Mouse (Mus musculus): ENCODE results near the gene Afg1l. TPM values are rescaled to one million over a fixed set of nuclear protein-coding genes. Genes with fewer than 3 reads are reported as not detected.

Gene Afg1l
- total and polyA plus RNA-seq, 3 experiments, result 3.7 to 9.2 (median 8.4) TPM

- H3K36me3 ChIP-seq (replicated peaks), result no peaks in the 10 kb centered on the region
- no peak for DNase-seq (ENCODE audit: low spot score)
- H3K4me3 ChIP-seq (ENCODE audit: low read depth, low read length), result no peak overlapping the region
- ATAC-seq (ENCODE audit: extremely low read depth, insufficient number of reproducible peaks, low FRiP score, poor library complexity, severe bottlenecking), result no peak
- TF ChIP-seq GATA1 (IDR thresholded peaks at IDR 0.05; ENCODE audit: borderline replicate concordance, low read length) (no peak), POLR2AphosphoS5 (IDR thresholded peaks at IDR 0.05; ENCODE audit: insufficient replicate concordance, low read depth, low read length) (no peak), GATA2 (IDR thresholded peaks at IDR 0.05; ENCODE audit: borderline replicate concordance, low read depth, low read length) (no peak), CTCF (IDR thresholded peaks at IDR 0.05; ENCODE audit: low read depth, low read length) (no peak), TAL1 (conservative IDR thresholded peaks at IDR 0.05; ENCODE audit: low read depth, low read length) (no peak)
- H3K4me1 ChIP-seq (ENCODE audit: insufficient read depth, low read depth, low read length), result peaks cover 29% of the 10 kb centered on the region
- H3K27me3 ChIP-seq (ENCODE audit: insufficient read depth, low read length), result peaks cover 3% of the 10 kb centered on the region; the same call in 1 of the 2 replicates
- no peaks in the 10 kb centered on the region for H3K9me3 ChIP-seq (replicated peaks)
Measured at GRCm38 (mm10) chr10:42488606-42489296, 10.4 kb upstream of the Afg1l start.

GRCm38 (mm10) chr10:42480719-42481118, 2.4 kb upstream of the Afg1l start:
- no peaks in the 10 kb centered on the region for H3K27me3 ChIP-seq (ENCODE audit: insufficient read depth, low read length)
- no peaks in the 10 kb centered on the region for H3K9me3 ChIP-seq (replicated peaks)
- H3K4me3 ChIP-seq (ENCODE audit: low read depth, low read length), result no peak overlapping the region; the same call in 1 of the 2 replicates
- TF ChIP-seq TAL1 (conservative IDR thresholded peaks at IDR 0.05; ENCODE audit: low read depth, low read length) (no peak), POLR2AphosphoS5 (IDR thresholded peaks at IDR 0.05; ENCODE audit: insufficient replicate concordance, low read depth, low read length) (no peak), GATA1 (IDR thresholded peaks at IDR 0.05; ENCODE audit: borderline replicate concordance, low read length) (no peak), GATA2 (IDR thresholded peaks at IDR 0.05; ENCODE audit: borderline replicate concordance, low read depth, low read length) (no peak), CTCF (IDR thresholded peaks at IDR 0.05; ENCODE audit: low read depth, low read length) (no peak)
- peaks cover 56% of the 10 kb centered on the region for H3K4me1 ChIP-seq (ENCODE audit: insufficient read depth, low read depth, low read length)
- DNase-seq (ENCODE audit: low spot score) (peak; percentile 50), ATAC-seq (ENCODE audit: extremely low read depth, insufficient number of reproducible peaks, low FRiP score, poor library complexity, severe bottlenecking) (peak; percentile 30; the same call in 1 of the 2 replicates)
- H3K36me3 ChIP-seq (replicated peaks), result peaks cover 8% of the 10 kb centered on the region

- ATAC-seq (ENCODE audit: extremely low read depth, insufficient number of reproducible peaks, low FRiP score, poor library complexity, severe bottlenecking), result no peak
- H3K4me1 ChIP-seq (ENCODE audit: insufficient read depth, low read depth, low read length), result peaks cover 59% of the 10 kb centered on the region
- no peaks in the 10 kb centered on the region for H3K9me3 ChIP-seq (replicated peaks)
- DNase-seq (ENCODE audit: low spot score), result no peak
- peaks cover 23% of the 10 kb centered on the region for H3K36me3 ChIP-seq (replicated peaks)
- no peaks in the 10 kb centered on the region for H3K27me3 ChIP-seq (ENCODE audit: insufficient read depth, low read length)
- no peak for TF ChIP-seq CTCF (IDR thresholded peaks at IDR 0.05; ENCODE audit: low read depth, low read length)
- TF ChIP-seq POLR2AphosphoS5 (IDR thresholded peaks at IDR 0.05; ENCODE audit: insufficient replicate concordance, low read depth, low read length), result no peak
- TF ChIP-seq GATA1 (IDR thresholded peaks at IDR 0.05; ENCODE audit: borderline replicate concordance, low read length), result no peak
- no peak for TF ChIP-seq GATA2 (IDR thresholded peaks at IDR 0.05; ENCODE audit: borderline replicate concordance, low read depth, low read length)
- TF ChIP-seq TAL1 (conservative IDR thresholded peaks at IDR 0.05; ENCODE audit: low read depth, low read length), result no peak
- peak overlapping the region; percentile 87 for H3K4me3 ChIP-seq (ENCODE audit: low read depth, low read length)
Measured at GRCm38 (mm10) chr10:42477550-42478340, 620 bp downstream of the Afg1l start.

GRCm38 (mm10) chr10:42476774-42477475, 1.4 kb downstream of the Afg1l start:
- H3K4me1 ChIP-seq (ENCODE audit: insufficient read depth, low read depth, low read length), result peaks cover 59% of the 10 kb centered on the region
- H3K36me3 ChIP-seq (replicated peaks), result peaks cover 30% of the 10 kb centered on the region

GRCm38 (mm10) chr10:42474946-42475514, 3.3 kb downstream of the Afg1l start:
- no peak for ATAC-seq (ENCODE audit: extremely low read depth, insufficient number of reproducible peaks, low FRiP score, poor library complexity, severe bottlenecking)
- DNase-seq (ENCODE audit: low spot score), result no peak
- H3K4me3 ChIP-seq (ENCODE audit: low read depth, low read length), result 0 out of 2 replicates have a peak overlapping the region, but pooled peaks have one; percentile 9

More at GRCm38 (mm10) chr10:42476774-42477475, 1.4 kb downstream of the Afg1l start:
- H3K4me3 ChIP-seq (ENCODE audit: low read depth, low read length), result no peak overlapping the region; the same call in 1 of the 2 replicates
- TF ChIP-seq POLR2AphosphoS5 (IDR thresholded peaks at IDR 0.05; ENCODE audit: insufficient replicate concordance, low read depth, low read length) (no peak), GATA1 (IDR thresholded peaks at IDR 0.05; ENCODE audit: borderline replicate concordance, low read length) (no peak), TAL1 (conservative IDR thresholded peaks at IDR 0.05; ENCODE audit: low read depth, low read length) (no peak), GATA2 (IDR thresholded peaks at IDR 0.05; ENCODE audit: borderline replicate concordance, low read depth, low read length) (no peak), CTCF (IDR thresholded peaks at IDR 0.05; ENCODE audit: low read depth, low read length) (no peak)
- no peaks in the 10 kb centered on the region for H3K27me3 ChIP-seq (ENCODE audit: insufficient read depth, low read length)
- 0 out of 2 replicates have a peak, but pooled peaks cover 2% of the 10 kb centered on the region for H3K9me3 ChIP-seq (replicated peaks)
- ATAC-seq (ENCODE audit: extremely low read depth, insufficient number of reproducible peaks, low FRiP score, poor library complexity, severe bottlenecking) (no peak), DNase-seq (ENCODE audit: low spot score) (no peak)

More at GRCm38 (mm10) chr10:42474946-42475514, 3.3 kb downstream of the Afg1l start:
- TF ChIP-seq CTCF (IDR thresholded peaks at IDR 0.05; ENCODE audit: low read depth, low read length) (no peak), GATA1 (IDR thresholded peaks at IDR 0.05; ENCODE audit: borderline replicate concordance, low read length) (no peak), POLR2AphosphoS5 (IDR thresholded peaks at IDR 0.05; ENCODE audit: insufficient replicate concordance, low read depth, low read length) (no peak), GATA2 (IDR thresholded peaks at IDR 0.05; ENCODE audit: borderline replicate concordance, low read depth, low read length) (no peak), TAL1 (conservative IDR thresholded peaks at IDR 0.05; ENCODE audit: low read depth, low read length) (no peak)
- Histone ChIP-seq H3K36me3 (replicated peaks) (peaks cover 44% of the 10 kb centered on the region), H3K27me3 (ENCODE audit: insufficient read depth, low read length) (no peaks in the 10 kb centered on the region), H3K4me1 (ENCODE audit: insufficient read depth, low read depth, low read length) (peaks cover 54% of the 10 kb centered on the region), H3K9me3 (replicated peaks) (0 out of 2 replicates have a peak, but pooled peaks cover 4% of the 10 kb centered on the region)

All from G1E (cell line).